Mouse (Mus musculus) heart, postnatal 36 days (tissue): ENCODE data around the gene Thada. TPM values are rescaled to one million over a fixed set of nuclear protein-coding genes. Genes with fewer than 3 reads are reported as not detected.

Experiments
- DNase-seq, 2 experiments: peaks; one replicate each; pipeline ENCODE4 v3.0.0; 2021 to 2022
- intact Hi-C: fragments of 180-260 bp; cut with DNase I; formaldehyde crosslinking; loops from one replicate; pipeline ENCODE4 v1.15.1; 2025
- total RNA-seq, 2 experiments: library from RNA; stranded (reverse); gene quantifications; 2 replicates each; pipeline ENCODE4 v1.2.3; 2021

Thada gene
- total RNA-seq, 2 experiments from 2014 or later = 7.3 to 9.1 TPM

GRCm38 (mm10) chr17:84141691-84142090 lies 324.3 kb downstream of the Thada start:
- peak in 1 of 2 experiments; percentile 36 for DNase-seq
- intact Hi-C loops = loop anchor here (2.0 kb wide), 1 partner anchor 39 kb away; no protein-coding TSS in a partner anchor

- intact Hi-C loops = no loop called here
- peak in 1 of 2 experiments; percentile 51 for DNase-seq
These were observed 325.0 kb downstream of the Thada start for GRCm38 (mm10) chr17:84140822-84141507.

Other genes with a start within 250 kb of the Thada start
- gene Plekhh2, start 45.7 kb upstream of the Thada start, total RNA-seq = 1 to 10 TPM; 2.9 TPM
- gene Dync2li1, start 160.3 kb upstream of the Thada start, total RNA-seq = 1 to 10 TPM; 2.6 to 3.9 TPM
- not detected for gene Abcg8, start 210.1 kb upstream of the Thada start, total RNA-seq
- gene Abcg5, start 216.8 kb upstream of the Thada start, total RNA-seq = not detected